Mouse (Mus musculus): ENCODE results near the gene Camta1.

DNA sequence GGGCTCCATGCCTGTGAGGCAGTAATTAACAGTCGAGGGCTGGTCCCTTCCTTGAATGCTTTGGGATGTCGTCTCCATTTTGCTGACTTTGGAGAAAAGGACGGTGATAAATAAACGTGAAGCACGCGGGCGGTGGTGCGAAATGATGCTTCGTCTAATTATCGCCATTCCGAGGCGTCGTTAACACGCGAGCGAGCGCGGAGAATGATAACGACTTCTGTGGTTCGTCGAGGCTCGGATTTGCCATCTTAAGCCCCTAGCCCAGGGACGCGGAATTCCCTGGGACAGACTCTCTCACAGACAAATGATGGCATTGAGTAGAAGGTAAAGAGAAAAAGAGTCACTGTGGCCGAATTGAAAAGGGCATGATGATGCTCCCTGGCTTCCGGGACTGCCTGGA, 485.4 kb downstream of the Camta1 start:
- TF ChIP-seq POLR2A (IDR thresholded peaks at IDR 0.05; ENCODE audit: low read depth, low read length) (no peak), CTCF (conservative IDR thresholded peaks at IDR 0.05; ENCODE audit: insufficient read depth, insufficient read length, low read depth, low read length) (no peak)
